Mouse (Mus musculus): Measurements from ENCODE around the gene Ogg1.

DNA sequence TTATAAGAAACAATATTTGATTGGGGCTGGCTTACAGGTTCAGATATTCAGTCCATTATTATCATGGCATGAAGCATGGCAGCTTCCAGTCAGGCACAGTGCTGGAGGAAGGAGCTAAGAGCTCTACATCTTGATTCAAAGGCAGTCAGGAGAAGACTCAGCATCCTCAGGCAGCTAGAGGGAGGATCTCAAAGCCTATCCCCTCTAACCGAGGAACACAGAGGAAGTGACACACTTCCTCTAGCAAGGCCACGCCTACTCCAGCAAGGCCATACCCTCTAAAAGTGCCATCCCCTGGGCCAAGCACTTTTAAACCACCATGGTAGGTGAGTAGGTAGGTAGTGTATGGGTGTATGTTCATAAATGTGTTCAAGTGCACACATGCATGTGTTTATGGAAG lies 3.8 kb downstream of the Ogg1 start:
- TF ChIP-seq CTCF (IDR thresholded peaks at IDR 0.05) = no peak
- TF ChIP-seq POLR2A (IDR thresholded peaks at IDR 0.05; ENCODE audit: insufficient read depth, low read depth, low read length) = no peak
- TF ChIP-seq EP300 (IDR thresholded peaks at IDR 0.05; ENCODE audit: insufficient read depth, low read depth, low read length) = no peak
